Mouse (Mus musculus): ENCODE measurements around the gene Arhgap23. TPM values are rescaled to one million over a fixed set of nuclear protein-coding genes. Genes with fewer than 3 reads are reported as not detected.
A peak's percentile ranks its signal among the peaks of the same experiment; 100 is the strongest.

Arhgap23 gene
- polyA plus RNA-seq, 1 experiment from 2014 or later, result 3.1 TPM

DNA sequence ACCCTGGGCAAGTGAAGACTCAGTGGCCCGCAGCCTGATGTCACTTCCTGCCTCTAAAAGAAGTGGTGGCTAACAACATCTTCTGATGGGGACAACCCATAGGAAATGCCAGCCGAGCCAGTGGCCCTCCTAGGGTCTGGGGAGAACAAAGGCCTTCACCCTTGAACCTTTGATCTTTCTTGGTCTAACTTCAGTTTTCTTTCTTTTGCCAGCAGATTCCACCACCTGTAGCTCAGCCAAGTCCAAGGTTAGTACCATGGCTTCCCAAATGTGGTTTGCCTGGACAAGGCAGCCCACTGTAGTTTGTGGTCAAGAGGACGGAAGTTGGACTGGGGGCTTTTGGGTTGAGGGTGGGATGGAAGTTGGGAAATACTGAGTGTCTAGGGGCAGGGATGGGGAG lies 77.5 kb downstream of the Arhgap23 start:
- DNase-seq (ENCODE audit: low spot score), result no peak
- H3K9ac ChIP-seq (replicated peaks; ENCODE audit: low read length), result no peak overlapping the region
- peaks cover 3% of the 10 kb centered on the region for H3K36me3 ChIP-seq (replicated peaks; ENCODE audit: control insufficient read depth, insufficient read depth, low read depth, low read length)
- no peak overlapping the region for H3K4me2 ChIP-seq (ENCODE audit: low read depth, low read length)
- WGBS, result 58% methylated on average over 3 of the region's 3 CpGs
- ATAC-seq (replicated peaks; ENCODE audit: insufficient number of reproducible peaks, low FRiP score, low TSS enrichment, low read depth), result no peak
- no peak overlapping the region for H3K27ac ChIP-seq (replicated peaks; ENCODE audit: low read depth, low read length)
- H3K4me1 ChIP-seq (ENCODE audit: control insufficient read depth, insufficient read depth, low read length), result no peaks in the 10 kb centered on the region
- no peaks in the 10 kb centered on the region for H3K9me3 ChIP-seq (replicated peaks; ENCODE audit: control insufficient read depth, low read length)
- no peak overlapping the region for H3K4me3 ChIP-seq (ENCODE audit: low read depth, low read length)
- no peaks in the 10 kb centered on the region for H3K27me3 ChIP-seq (ENCODE audit: control insufficient read depth, insufficient read depth, low read length)

DNA sequence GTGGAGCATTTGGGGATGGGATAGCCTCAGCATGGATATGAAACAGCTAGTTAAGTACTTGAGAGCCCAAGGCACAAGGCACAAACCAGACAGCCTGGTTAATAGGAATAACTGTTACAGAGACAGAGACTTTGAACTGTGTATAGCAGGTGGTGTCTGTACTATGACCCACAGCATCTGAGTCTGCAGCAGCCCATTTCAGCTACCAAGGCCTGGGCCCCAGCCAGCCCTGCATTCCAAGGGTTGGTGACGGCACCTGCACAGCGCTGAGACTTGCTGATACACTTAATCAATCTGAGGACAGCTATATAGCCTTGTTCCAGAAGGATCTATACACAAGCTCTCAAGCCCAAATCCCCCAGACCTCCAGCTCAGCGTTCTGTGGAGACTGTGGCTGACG lies 82.2 kb downstream of the Arhgap23 start:
- Histone ChIP-seq H3K36me3 (replicated peaks; ENCODE audit: control insufficient read depth, insufficient read depth, low read depth, low read length) (no peaks in the 10 kb centered on the region; the same call in 1 of the 2 replicates), H3K4me3 (ENCODE audit: low read depth, low read length) (no peak overlapping the region), H3K27ac (replicated peaks; ENCODE audit: low read depth, low read length) (no peak overlapping the region), H3K9ac (replicated peaks; ENCODE audit: low read length) (no peak overlapping the region), H3K4me1 (ENCODE audit: control insufficient read depth, insufficient read depth, low read length) (peaks cover 10% of the 10 kb centered on the region), H3K4me2 (ENCODE audit: low read depth, low read length) (no peak overlapping the region), H3K9me3 (replicated peaks; ENCODE audit: control insufficient read depth, low read length) (no peaks in the 10 kb centered on the region), H3K27me3 (ENCODE audit: control insufficient read depth, insufficient read depth, low read length) (peaks cover 32% of the 10 kb centered on the region)
- 96% methylated on average over 4 of the region's 4 CpGs for WGBS
- DNase-seq (ENCODE audit: low spot score) (no peak), ATAC-seq (replicated peaks; ENCODE audit: insufficient number of reproducible peaks, low FRiP score, low TSS enrichment, low read depth) (no peak)

DNA sequence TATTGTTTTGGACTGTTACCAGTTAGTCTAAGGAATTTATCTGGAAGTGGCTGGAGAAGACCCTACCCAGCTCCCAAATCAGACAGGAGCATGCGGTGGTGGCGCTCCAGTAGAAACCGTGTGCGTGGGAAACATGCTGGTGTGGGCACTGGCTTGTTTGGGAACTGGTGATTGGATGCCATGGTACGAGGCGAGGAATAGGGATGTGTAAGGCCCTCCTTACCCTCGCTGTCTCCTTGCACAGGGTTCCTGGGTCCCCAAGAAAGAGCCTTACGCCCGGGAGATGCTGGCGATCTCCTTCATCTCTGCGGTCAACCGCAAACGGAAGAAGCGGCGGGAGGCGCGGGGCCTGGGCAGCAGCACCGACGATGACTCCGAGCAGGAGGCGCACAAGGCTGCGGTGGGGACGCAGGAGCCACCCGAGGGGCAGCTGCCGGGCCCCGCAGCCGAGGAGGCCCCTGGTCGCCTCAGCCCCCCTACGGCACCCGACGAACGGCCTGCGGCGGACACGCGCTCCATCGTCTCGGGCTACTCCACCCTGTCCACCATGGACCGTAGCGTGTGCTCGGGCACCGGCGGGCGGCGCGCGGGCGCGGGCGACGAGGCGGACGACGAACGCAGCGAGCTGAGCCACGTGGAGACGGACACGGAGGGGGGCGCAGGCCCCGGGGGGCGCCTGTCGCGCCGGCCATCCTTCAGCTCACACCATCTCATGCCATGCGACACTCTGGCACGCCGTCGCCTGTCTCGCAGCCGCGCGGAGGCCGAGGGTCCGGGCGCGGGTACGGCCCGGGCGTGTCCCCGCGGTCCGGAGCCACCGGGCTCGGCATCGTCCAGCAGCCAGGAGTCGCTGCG lies 84.8 kb downstream of the Arhgap23 start, which contains the start of gene 4933428G20Rik:
Gene 4933428G20Rik (minus strand): TSS at position 476 of the 855 bp plus-strand sequence.
- Histone ChIP-seq H3K27ac (replicated peaks; ENCODE audit: low read depth, low read length) (no peak within 1 kb of the TSS), H3K4me2 (ENCODE audit: low read depth, low read length) (peak within 1 kb of the TSS; percentile 82), H3K4me1 (ENCODE audit: control insufficient read depth, insufficient read depth, low read length) (peaks cover 10% of the 10 kb centered on the region), H3K9ac (replicated peaks; ENCODE audit: low read length) (peak within 1 kb of the TSS; percentile 48), H3K9me3 (replicated peaks; ENCODE audit: control insufficient read depth, low read length) (no peaks in the 10 kb centered on the region), H3K4me3 (ENCODE audit: low read depth, low read length) (peak within 1 kb of the TSS; percentile 36), H3K36me3 (replicated peaks; ENCODE audit: control insufficient read depth, insufficient read depth, low read depth, low read length) (no peaks in the 10 kb centered on the region), H3K27me3 (ENCODE audit: control insufficient read depth, insufficient read depth, low read length) (peaks cover 32% of the 10 kb centered on the region)
- WGBS, result 6% methylated on average over 74 of the region's 88 CpGs
- ATAC-seq (replicated peaks; ENCODE audit: insufficient number of reproducible peaks, low FRiP score, low TSS enrichment, low read depth) (no peak), DNase-seq (ENCODE audit: low spot score) (no peak)

DNA sequence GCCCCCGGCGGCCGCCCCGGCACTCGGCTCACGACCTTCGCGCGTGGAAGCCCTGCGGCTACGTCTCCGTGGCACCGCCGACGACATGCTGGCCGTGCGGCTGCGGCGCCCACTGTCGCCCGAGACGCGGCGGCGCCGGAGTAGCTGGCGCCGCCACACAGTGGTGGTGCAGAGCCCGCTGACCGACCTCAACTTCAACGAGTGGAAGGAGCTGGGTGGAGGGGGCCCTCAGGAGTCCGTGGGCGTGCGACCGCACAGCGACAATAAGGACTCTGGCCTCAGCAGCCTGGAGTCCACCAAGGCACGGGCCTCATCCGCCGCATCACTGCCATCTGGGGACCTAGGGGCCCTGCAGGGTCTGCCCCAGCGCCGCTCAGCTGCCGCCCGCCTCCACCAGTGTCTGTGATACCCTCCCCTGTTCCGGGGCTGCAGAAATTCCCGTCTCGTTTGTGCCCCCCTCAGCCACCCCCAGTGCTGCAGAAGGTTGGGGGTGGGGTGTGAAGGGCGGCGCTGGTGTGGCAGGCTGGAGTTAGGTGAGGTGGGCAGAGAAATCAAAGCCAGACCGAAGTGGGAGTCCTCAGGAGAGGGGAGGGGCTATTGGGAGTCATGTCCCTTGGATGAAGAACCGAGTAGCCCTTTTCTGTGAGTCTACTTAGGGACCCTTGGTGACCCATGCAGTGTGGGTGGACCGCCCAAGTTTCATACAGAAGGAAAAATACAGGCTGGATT lies 85.6 kb downstream of the Arhgap23 start:
- ATAC-seq (replicated peaks; ENCODE audit: insufficient number of reproducible peaks, low FRiP score, low TSS enrichment, low read depth), result no peak; the same call in 1 of the 2 replicates
- peak overlapping the region; percentile 82 for H3K4me2 ChIP-seq (ENCODE audit: low read depth, low read length)
- H3K9me3 ChIP-seq (replicated peaks; ENCODE audit: control insufficient read depth, low read length), result no peaks in the 10 kb centered on the region
- WGBS, result 10% methylated on average over 42 of the region's 51 CpGs
- H3K36me3 ChIP-seq (replicated peaks; ENCODE audit: control insufficient read depth, insufficient read depth, low read depth, low read length), result no peaks in the 10 kb centered on the region
- no peak overlapping the region for H3K27ac ChIP-seq (replicated peaks; ENCODE audit: low read depth, low read length)
- no peak for DNase-seq (ENCODE audit: low spot score)
- peak overlapping the region; percentile 36 for H3K4me3 ChIP-seq (ENCODE audit: low read depth, low read length)
- peaks cover 10% of the 10 kb centered on the region for H3K4me1 ChIP-seq (ENCODE audit: control insufficient read depth, insufficient read depth, low read length)
- peak overlapping the region; percentile 48 for H3K9ac ChIP-seq (replicated peaks; ENCODE audit: low read length)
- H3K27me3 ChIP-seq (ENCODE audit: control insufficient read depth, insufficient read depth, low read length), result peaks cover 32% of the 10 kb centered on the region

DNA sequence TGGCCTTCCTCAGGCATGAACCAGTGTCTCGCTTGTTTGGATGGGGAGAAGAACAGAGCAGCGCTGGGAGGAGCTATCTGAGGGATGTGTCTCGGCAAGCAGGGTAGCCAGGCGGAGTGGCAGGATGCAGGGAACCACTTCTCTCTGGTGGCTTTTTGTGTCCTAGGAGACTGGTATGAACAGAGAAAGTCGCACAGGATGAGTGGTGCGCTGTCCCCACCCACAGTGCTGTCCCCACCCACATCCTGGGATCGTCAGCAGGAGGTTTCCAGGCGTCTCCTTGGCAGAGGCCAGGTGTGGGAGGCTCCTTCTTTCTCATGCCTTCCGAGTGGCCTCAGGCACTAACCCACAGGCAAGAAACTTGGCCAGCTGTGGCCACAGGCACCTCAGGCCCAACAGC lies 87.0 kb downstream of the Arhgap23 start:
- no peaks in the 10 kb centered on the region for H3K9me3 ChIP-seq (replicated peaks; ENCODE audit: control insufficient read depth, low read length)
- H3K36me3 ChIP-seq (replicated peaks; ENCODE audit: control insufficient read depth, insufficient read depth, low read depth, low read length), result no peaks in the 10 kb centered on the region
- no peak overlapping the region for H3K4me2 ChIP-seq (ENCODE audit: low read depth, low read length)
- WGBS, result 34% methylated on average over 9 of the region's 9 CpGs
- H3K27ac ChIP-seq (replicated peaks; ENCODE audit: low read depth, low read length), result no peak overlapping the region
- H3K4me3 ChIP-seq (ENCODE audit: low read depth, low read length), result no peak overlapping the region
- H3K27me3 ChIP-seq (ENCODE audit: control insufficient read depth, insufficient read depth, low read length), result peaks cover 32% of the 10 kb centered on the region
- DNase-seq (ENCODE audit: low spot score), result no peak
- no peak overlapping the region for H3K9ac ChIP-seq (replicated peaks; ENCODE audit: low read length)
- peaks cover 10% of the 10 kb centered on the region for H3K4me1 ChIP-seq (ENCODE audit: control insufficient read depth, insufficient read depth, low read length)
- no peak for ATAC-seq (replicated peaks; ENCODE audit: insufficient number of reproducible peaks, low FRiP score, low TSS enrichment, low read depth)

DNA sequence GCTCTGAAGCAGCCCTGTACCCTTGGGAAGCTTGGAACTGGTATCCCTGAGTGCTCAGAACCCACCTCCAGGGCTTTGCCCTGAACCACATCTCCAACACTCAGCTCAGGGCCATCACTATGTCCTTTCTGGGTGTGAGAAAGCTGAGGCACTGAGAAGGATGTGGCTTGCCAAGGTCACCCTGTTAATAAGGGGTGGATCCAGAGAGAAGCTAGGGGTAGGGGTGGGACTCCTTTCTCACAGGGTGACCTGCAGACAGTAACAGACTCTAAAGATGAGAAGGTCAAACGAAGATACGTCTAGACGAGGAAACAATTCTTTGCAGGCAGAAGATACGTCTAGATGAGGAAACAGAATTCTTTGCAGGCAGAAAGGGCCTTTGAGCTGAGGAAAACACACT lies 87.5 kb downstream of the Arhgap23 start:
- Histone ChIP-seq H3K4me2 (ENCODE audit: low read depth, low read length) (no peak overlapping the region), H3K9ac (replicated peaks; ENCODE audit: low read length) (no peak overlapping the region), H3K9me3 (replicated peaks; ENCODE audit: control insufficient read depth, low read length) (no peaks in the 10 kb centered on the region), H3K4me3 (ENCODE audit: low read depth, low read length) (no peak overlapping the region), H3K27ac (replicated peaks; ENCODE audit: low read depth, low read length) (no peak overlapping the region), H3K27me3 (ENCODE audit: control insufficient read depth, insufficient read depth, low read length) (peaks cover 32% of the 10 kb centered on the region), H3K4me1 (ENCODE audit: control insufficient read depth, insufficient read depth, low read length) (peaks cover 10% of the 10 kb centered on the region), H3K36me3 (replicated peaks; ENCODE audit: control insufficient read depth, insufficient read depth, low read depth, low read length) (no peaks in the 10 kb centered on the region)
- 73% methylated on average over 4 of the region's 4 CpGs for WGBS
- DNase-seq (ENCODE audit: low spot score) (no peak), ATAC-seq (replicated peaks; ENCODE audit: insufficient number of reproducible peaks, low FRiP score, low TSS enrichment, low read depth) (no peak)

DNA sequence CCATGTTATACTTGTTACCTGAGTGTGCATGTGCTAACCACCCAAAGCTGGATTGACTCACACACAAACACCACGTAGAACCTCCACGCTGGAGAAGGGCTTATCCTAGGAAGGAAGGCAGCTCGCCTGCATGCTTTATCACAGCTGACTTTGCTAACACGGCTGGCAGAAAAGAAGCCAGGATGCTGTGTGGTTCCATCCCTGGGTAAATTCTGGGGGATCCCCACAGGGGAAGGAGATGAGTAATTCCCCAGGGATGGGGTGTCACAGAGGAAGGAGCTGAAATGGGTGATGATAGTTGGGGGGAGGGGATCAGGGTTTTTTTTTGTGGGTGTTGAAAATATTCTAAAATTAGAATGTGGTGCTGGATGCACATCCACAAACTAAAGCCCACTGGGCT lies 90.5 kb downstream of the Arhgap23 start:
- Histone ChIP-seq H3K27me3 (ENCODE audit: control insufficient read depth, insufficient read depth, low read length) (peaks cover 14% of the 10 kb centered on the region), H3K27ac (replicated peaks; ENCODE audit: low read depth, low read length) (no peak overlapping the region), H3K36me3 (replicated peaks; ENCODE audit: control insufficient read depth, insufficient read depth, low read depth, low read length) (no peaks in the 10 kb centered on the region), H3K4me3 (ENCODE audit: low read depth, low read length) (no peak overlapping the region), H3K4me2 (ENCODE audit: low read depth, low read length) (no peak overlapping the region), H3K9me3 (replicated peaks; ENCODE audit: control insufficient read depth, low read length) (no peaks in the 10 kb centered on the region), H3K4me1 (ENCODE audit: control insufficient read depth, insufficient read depth, low read length) (peaks cover 4% of the 10 kb centered on the region), H3K9ac (replicated peaks; ENCODE audit: low read length) (no peak overlapping the region)
- no peak for ATAC-seq (replicated peaks; ENCODE audit: insufficient number of reproducible peaks, low FRiP score, low TSS enrichment, low read depth)
- 88% methylated on average over 4 of the region's 4 CpGs for WGBS
- DNase-seq (ENCODE audit: low spot score), result no peak

DNA sequence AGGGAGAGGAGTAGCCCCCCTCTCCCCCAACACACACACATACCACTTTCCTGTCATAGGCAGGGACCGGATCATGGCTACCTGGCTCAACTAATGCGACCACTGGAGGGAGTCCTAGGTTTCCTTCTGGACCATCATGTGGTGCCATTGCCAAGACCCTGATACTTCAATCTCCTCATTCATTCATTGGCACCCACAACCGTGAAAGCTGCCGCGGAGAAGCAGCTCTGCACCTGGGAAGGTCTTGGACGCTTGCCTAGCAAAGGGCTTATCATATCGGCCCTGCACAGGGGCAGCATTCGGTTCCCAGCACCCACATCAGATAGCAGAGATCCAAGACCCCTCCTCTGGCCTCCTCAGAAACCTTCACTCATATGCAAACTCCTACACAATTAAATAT lies 91.0 kb downstream of the Arhgap23 start:
- Histone ChIP-seq H3K9ac (replicated peaks; ENCODE audit: low read length) (no peak overlapping the region), H3K4me2 (ENCODE audit: low read depth, low read length) (no peak overlapping the region), H3K4me1 (ENCODE audit: control insufficient read depth, insufficient read depth, low read length) (peaks cover 4% of the 10 kb centered on the region), H3K4me3 (ENCODE audit: low read depth, low read length) (no peak overlapping the region), H3K27me3 (ENCODE audit: control insufficient read depth, insufficient read depth, low read length) (peaks cover 9% of the 10 kb centered on the region), H3K27ac (replicated peaks; ENCODE audit: low read depth, low read length) (no peak overlapping the region), H3K36me3 (replicated peaks; ENCODE audit: control insufficient read depth, insufficient read depth, low read depth, low read length) (no peaks in the 10 kb centered on the region), H3K9me3 (replicated peaks; ENCODE audit: control insufficient read depth, low read length) (no peaks in the 10 kb centered on the region)
- WGBS, result 55% methylated on average over 8 of the region's 8 CpGs
- ATAC-seq (replicated peaks; ENCODE audit: insufficient number of reproducible peaks, low FRiP score, low TSS enrichment, low read depth), result no peak
- DNase-seq (ENCODE audit: low spot score), result no peak

Measured in embryonic facial prominence, embryonic 11.5 days (tissue).